Mouse (Mus musculus): ENCODE measurements at regions not wholly inside any gene's neighbourhood (a gene's known extent, or its start where the extent isn't known, plus 50 kb on each side); places are given as distances from the start of the nearest gene placed in this dataset.

DNA sequence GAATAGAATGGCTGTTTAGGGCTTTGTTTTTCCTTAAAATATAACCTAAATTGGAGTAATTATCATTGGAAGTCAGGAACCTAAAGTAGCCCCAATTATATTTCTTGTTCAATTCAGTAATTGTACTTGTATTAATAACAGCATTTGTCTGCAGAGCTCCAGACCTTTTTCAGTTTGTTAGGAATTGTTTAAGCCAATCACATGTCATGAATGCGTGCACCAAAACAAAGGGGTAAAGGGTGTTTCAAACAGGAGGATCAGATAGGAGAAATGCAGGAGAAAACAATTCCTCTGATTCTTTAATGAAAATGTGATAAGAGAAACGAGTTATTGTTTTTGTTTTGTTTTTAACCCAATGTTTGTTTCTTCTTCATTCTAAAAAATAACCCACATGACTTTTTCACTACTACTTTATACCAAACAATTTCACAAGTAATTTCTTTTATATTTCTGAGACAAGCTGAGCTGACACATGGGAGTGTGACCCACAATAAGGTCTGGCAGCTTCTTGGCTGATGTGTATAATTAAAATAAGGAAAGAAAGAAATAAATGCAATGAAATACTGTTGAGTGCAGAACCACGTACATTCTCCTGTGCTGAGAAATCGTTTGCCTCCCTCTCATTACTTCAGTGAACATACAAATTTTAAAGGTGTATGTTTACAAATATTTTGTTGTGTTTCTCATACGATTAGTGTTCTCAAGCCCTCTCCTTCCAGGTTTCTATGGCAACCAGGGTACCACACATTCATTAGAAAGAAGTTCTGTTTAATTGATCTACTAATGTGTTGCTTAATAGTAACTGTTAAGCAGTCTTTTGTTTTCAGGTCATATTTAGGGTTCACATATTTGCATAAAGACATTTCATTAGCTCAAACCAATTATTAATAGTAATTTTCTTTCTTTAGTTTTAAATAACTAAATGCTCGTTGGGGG, 397.7 kb downstream of the Isl1 start:
- no peak overlapping the region for H3K9ac ChIP-seq
- WGBS: 20% methylated on average over 6 of the region's 6 CpGs
- peaks cover 8% of the 10 kb centered on the region for H3K4me1 ChIP-seq
- no peaks in the 10 kb centered on the region for H3K9me3 ChIP-seq
- H3K36me3 ChIP-seq (replicated peaks): no peaks in the 10 kb centered on the region
- no peaks in the 10 kb centered on the region for H3K27me3 ChIP-seq
- H3K4me3 ChIP-seq (replicated peaks): no peak overlapping the region
- H3K4me2 ChIP-seq: no peak overlapping the region
- peak; percentile 69 for ATAC-seq (ENCODE audit: low FRiP score)
- no peak overlapping the region for H3K27ac ChIP-seq

DNA sequence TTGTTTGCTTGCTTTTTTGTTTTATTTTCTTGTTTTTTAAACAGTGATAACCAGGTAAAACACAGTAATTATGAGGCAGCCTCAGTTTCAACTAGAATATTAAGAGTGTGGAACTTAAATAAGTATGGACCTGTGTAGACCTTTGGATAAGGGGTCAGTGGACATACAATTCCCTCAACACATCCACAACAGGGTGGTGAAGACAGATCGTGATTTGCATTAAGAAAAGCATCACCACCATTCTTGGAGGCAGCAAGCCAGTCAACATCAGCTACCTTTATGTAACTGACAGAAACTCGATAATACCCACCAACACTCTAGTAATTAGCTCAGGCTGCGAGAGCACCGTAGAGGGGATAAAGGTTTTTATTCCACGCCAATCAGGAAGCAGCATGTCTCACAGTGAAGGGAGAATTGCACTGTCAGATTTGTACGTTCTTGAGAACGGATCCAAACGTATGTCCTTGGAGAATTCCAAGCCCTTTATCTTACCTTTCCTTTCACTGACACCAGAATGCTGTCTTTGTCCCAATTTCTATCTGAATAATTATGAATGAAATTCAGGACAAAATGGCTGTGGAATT, 398.5 kb downstream of the Isl1 start:
- H3K9ac ChIP-seq: no peak overlapping the region
- peaks cover 8% of the 10 kb centered on the region for H3K4me1 ChIP-seq
- H3K9me3 ChIP-seq: no peaks in the 10 kb centered on the region
- no peak overlapping the region for H3K27ac ChIP-seq
- H3K4me3 ChIP-seq (replicated peaks): no peak overlapping the region
- peak; percentile 83 for ATAC-seq (ENCODE audit: low FRiP score)
- H3K36me3 ChIP-seq (replicated peaks): no peaks in the 10 kb centered on the region
- no peaks in the 10 kb centered on the region for H3K27me3 ChIP-seq
- 8% methylated on average over 8 of the region's 8 CpGs for WGBS
- no peak overlapping the region for H3K4me2 ChIP-seq

DNA sequence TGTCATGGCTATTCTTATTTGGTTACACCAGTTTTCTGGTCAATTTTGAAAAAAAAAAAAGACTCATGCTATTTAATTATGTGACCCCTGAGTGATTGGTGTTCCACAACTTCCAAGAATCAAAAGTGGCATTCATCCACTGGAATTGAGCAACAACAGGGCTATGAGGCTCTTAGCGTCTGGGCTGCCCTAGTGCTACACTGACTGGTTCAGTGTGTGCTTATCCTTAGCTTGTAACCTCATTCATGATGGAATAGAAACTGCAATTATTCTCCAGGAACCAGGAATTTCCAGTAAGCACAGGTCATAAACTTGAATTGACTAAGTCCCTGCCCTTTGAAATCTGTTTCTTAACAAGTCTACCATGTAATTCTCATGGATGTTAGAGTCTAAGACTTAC, 428.9 kb downstream of the Isl1 start:
- 83% methylated on average over 1 of the region's 1 CpGs for WGBS
- no peak overlapping the region for H3K27ac ChIP-seq

DNA sequence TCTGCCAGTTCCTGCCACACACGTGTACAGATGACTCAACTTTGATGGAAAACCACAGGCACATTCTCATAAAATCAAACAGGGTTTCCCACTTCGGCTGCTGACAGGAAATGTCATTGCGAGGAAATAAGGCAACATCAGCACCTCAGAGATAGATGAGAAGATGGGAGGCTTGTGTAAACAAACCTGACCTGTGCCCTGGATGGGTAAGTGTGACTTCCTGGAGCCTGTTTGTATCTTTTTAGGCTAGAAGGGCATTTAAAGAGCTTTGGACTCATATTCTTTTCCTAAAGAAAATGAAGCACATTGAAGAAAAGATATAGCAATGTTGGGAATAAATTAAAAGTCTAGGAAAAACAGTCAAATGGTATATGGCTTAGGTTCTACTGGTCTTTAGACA, 449.0 kb downstream of the Isl1 start:
- Histone ChIP-seq H3K9ac (no peak overlapping the region), H3K27me3 (no peaks in the 10 kb centered on the region), H3K4me3 (replicated peaks) (no peak overlapping the region), H3K4me1 (no peaks in the 10 kb centered on the region), H3K36me3 (replicated peaks) (no peaks in the 10 kb centered on the region), H3K9me3 (no peaks in the 10 kb centered on the region), H3K4me2 (no peak overlapping the region), H3K27ac (no peak overlapping the region)
- 73% methylated on average over 3 of the region's 3 CpGs for WGBS
- no peak for ATAC-seq (ENCODE audit: low FRiP score)

More for the DNA sequence above, 428.9 kb downstream of the Isl1 start:
- no peak overlapping the region for H3K4me2 ChIP-seq
- ATAC-seq (ENCODE audit: low FRiP score): no peak
- H3K36me3 ChIP-seq (replicated peaks): no peaks in the 10 kb centered on the region
- no peak overlapping the region for H3K9ac ChIP-seq
- no peaks in the 10 kb centered on the region for H3K9me3 ChIP-seq
- no peaks in the 10 kb centered on the region for H3K27me3 ChIP-seq
- H3K4me1 ChIP-seq: no peaks in the 10 kb centered on the region
- no peak overlapping the region for H3K4me3 ChIP-seq (replicated peaks)

DNA sequence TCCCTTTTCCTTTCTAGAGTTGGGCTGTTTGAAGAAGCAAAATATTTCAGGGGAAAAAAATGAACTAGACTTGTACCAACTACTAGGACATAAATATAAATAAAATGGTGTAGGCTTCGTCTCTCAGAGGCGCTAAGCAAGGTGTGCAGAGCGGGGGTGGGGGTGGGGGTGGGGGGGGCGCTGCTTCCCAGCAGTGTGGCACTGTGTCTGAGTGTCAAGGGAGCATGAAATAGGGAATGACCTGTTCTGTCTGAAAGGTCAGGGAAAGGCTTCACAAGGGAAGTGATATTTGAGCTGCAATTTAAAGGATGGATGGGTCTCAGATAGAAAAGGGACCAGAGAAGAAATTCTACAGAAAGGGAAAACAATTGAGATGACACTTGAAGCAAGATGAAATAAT, 452.9 kb downstream of the Isl1 start:
- no peaks in the 10 kb centered on the region for H3K9me3 ChIP-seq
- no peak overlapping the region for H3K27ac ChIP-seq
- no peaks in the 10 kb centered on the region for H3K36me3 ChIP-seq (replicated peaks)
- no peak overlapping the region for H3K4me2 ChIP-seq
- no peak overlapping the region for H3K9ac ChIP-seq
- no peak for ATAC-seq (ENCODE audit: low FRiP score)
- no peak overlapping the region for H3K4me3 ChIP-seq (replicated peaks)
- no peaks in the 10 kb centered on the region for H3K4me1 ChIP-seq
- WGBS: 94% methylated on average over 4 of the region's 4 CpGs
- no peaks in the 10 kb centered on the region for H3K27me3 ChIP-seq

DNA sequence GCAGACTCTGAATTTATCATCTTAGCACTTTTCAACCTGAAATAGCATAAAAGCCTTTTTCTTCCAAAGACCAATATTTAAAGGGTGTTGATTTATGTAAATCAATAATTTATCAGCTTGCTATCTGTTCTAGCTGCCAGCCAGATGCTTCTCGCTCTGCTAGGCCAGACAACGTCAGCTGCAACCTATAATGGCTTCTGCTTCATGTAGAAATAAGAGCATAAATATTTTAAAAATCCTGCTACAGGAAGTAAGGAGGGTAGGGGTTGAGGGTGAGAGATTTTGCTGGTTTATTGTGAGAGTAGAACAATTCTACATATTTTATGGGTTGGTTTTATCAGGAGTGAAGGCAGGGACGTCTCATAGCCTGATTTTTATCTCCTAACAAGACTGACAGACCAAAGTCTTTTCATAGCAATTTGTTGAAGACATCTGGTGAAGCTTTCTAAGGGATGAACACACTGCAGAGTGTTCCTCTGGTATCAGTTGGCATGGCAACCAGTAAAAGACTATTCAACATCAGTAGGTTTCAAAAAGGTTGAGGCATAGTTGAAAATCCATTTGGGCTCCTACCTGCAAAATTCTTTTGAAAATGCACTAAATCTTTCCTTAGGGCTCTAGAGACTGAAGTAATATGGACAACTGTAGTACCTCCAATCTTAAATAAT, 456.7 kb downstream of the Isl1 start:
- H3K9ac ChIP-seq: no peak overlapping the region
- H3K27ac ChIP-seq: no peak overlapping the region
- no peak for ATAC-seq (ENCODE audit: low FRiP score)
- no peaks in the 10 kb centered on the region for H3K27me3 ChIP-seq
- WGBS: 76% methylated on average over 3 of the region's 3 CpGs
- no peaks in the 10 kb centered on the region for H3K9me3 ChIP-seq
- no peak overlapping the region for H3K4me2 ChIP-seq
- no peaks in the 10 kb centered on the region for H3K4me1 ChIP-seq
- H3K36me3 ChIP-seq (replicated peaks): no peaks in the 10 kb centered on the region
- no peak overlapping the region for H3K4me3 ChIP-seq (replicated peaks)

DNA sequence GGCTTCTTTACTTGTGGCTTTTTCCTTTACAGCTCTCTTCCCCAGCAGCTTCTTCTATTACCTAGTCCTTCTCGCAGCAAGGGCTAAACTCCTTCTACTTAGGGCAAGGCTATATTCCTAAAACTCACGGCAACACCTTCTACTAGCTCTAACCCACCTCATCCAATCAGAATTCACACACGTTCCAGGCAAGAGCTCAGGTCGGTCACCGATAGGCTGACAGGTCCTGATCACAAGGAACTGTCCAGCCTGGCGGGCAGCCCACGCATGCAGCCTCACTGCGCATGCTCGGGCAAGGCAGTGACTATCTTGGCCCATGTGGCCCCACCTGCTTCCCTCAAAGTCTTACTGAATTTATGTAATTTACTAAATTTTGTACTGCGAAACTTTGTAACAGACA, 466.4 kb downstream of the Isl1 start:
- H3K4me3 ChIP-seq (replicated peaks): no peak overlapping the region
- H3K27me3 ChIP-seq: no peaks in the 10 kb centered on the region
- no peaks in the 10 kb centered on the region for H3K9me3 ChIP-seq
- no peak for ATAC-seq (ENCODE audit: low FRiP score)
- H3K36me3 ChIP-seq (replicated peaks): no peaks in the 10 kb centered on the region
- WGBS: 72% methylated on average over 10 of the region's 10 CpGs
- no peak overlapping the region for H3K4me2 ChIP-seq
- no peak overlapping the region for H3K27ac ChIP-seq
- H3K4me1 ChIP-seq: no peaks in the 10 kb centered on the region
- H3K9ac ChIP-seq: no peak overlapping the region

DNA sequence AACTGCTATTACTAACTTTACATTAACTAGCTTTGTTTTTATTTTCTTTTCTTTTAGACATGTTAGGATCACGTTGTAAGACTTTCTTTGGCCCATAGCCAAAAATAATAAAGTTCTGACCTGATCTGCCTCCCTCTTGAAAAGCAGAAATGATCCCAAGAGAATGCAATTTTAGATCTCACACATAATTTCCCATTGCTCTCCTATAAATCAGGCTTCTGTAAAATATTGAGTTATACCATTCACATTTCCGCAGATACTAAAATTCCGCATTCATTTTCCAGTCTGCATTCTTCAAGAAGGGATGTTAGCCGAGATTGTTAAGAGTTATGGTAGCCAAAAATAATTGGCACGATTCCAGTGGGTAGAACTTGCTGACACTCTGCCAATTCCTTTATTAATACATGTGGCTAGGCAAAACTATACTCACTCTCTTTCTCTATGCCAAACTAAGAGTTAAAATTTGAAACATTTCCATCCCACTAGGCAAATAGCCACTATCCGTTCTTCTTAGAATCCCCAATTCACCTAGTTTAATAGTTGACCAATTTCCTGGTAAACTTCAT, 473.2 kb downstream of the Isl1 start:
- H3K4me2 ChIP-seq: no peak overlapping the region
- no peaks in the 10 kb centered on the region for H3K36me3 ChIP-seq (replicated peaks)
- no peak overlapping the region for H3K27ac ChIP-seq
- 84% methylated on average over 6 of the region's 6 CpGs for WGBS
- no peaks in the 10 kb centered on the region for H3K4me1 ChIP-seq
- H3K27me3 ChIP-seq: no peaks in the 10 kb centered on the region
- no peak overlapping the region for H3K4me3 ChIP-seq (replicated peaks)
- no peak overlapping the region for H3K9ac ChIP-seq
- no peak for ATAC-seq (ENCODE audit: low FRiP score)
- H3K9me3 ChIP-seq: no peaks in the 10 kb centered on the region

DNA sequence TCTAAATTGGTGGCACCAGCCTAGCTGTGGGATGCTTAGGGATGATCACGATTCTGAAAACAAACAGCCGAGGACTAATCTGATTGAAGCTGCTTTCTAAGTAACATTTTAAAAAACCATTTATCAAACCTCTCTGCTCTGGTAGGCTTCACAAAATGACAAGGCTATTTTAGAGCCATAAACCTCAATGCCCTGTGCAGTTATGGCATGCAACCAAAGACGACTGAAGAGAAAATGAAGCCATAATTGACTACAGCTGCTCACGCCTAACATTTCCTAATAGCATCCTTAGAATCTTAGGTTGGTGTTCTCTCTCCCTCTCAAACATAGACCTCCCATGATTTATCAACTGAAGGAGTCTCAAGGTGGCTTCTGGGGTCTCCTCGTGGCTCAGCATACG, 484.3 kb downstream of the Isl1 start:
- Histone ChIP-seq H3K9ac (no peak overlapping the region), H3K27ac (no peak overlapping the region), H3K4me2 (no peak overlapping the region), H3K36me3 (replicated peaks) (no peaks in the 10 kb centered on the region), H3K9me3 (no peaks in the 10 kb centered on the region), H3K4me1 (no peaks in the 10 kb centered on the region), H3K4me3 (replicated peaks) (no peak overlapping the region), H3K27me3 (no peaks in the 10 kb centered on the region)
- 82% methylated on average over 6 of the region's 6 CpGs for WGBS
- no peak for ATAC-seq (ENCODE audit: low FRiP score)

DNA sequence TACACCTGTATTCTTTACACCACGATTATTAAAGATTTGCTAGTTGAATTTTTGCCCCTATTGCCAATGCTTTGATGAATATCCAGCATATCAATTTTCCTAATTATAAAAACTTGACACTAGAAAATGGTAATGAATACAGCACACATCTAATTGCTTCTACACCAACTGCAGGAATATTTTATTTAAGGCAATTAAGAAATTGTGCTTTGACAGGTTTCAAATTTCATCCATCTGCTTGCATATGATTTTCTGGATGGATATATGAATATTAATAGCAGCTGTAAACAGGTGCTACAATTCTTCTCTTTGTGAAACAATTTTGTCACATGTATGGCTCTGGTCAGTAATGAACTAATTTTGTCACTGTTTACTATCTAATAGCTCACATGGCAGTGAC, 487.0 kb downstream of the Isl1 start:
- no peak for ATAC-seq (ENCODE audit: low FRiP score)
- H3K27ac ChIP-seq: no peak overlapping the region
- H3K36me3 ChIP-seq (replicated peaks): no peaks in the 10 kb centered on the region
- H3K4me2 ChIP-seq: no peak overlapping the region
- no peaks in the 10 kb centered on the region for H3K9me3 ChIP-seq
- no peaks in the 10 kb centered on the region for H3K27me3 ChIP-seq
- 72% methylated on average over 1 of the region's 1 CpGs for WGBS
- no peak overlapping the region for H3K4me3 ChIP-seq (replicated peaks)
- no peaks in the 10 kb centered on the region for H3K4me1 ChIP-seq
- no peak overlapping the region for H3K9ac ChIP-seq

DNA sequence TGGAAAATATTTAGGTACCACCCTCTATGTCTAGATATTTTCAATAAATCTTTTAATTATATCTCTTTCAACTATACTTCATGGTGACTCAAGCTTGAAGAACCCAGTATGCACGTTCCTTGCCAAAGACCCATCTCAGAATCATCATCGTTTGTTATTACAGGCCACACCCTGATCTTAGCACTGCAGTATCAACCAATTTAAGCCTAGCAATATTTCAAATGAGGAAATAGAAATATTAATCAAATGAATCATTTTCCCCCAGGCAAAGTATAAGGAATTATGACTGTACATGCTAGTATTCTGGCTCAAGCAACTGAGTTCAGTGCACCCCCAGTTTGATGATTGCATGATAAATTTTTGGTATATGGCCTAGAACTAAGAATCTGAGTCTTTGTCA, 495.3 kb downstream of the Isl1 start:
- WGBS: 86% methylated on average over 2 of the region's 2 CpGs
- Histone ChIP-seq H3K9ac (no peak overlapping the region), H3K36me3 (replicated peaks) (no peaks in the 10 kb centered on the region), H3K9me3 (no peaks in the 10 kb centered on the region), H3K27ac (no peak overlapping the region), H3K4me1 (no peaks in the 10 kb centered on the region), H3K27me3 (no peaks in the 10 kb centered on the region), H3K4me3 (replicated peaks) (no peak overlapping the region), H3K4me2 (no peak overlapping the region)
- no peak for ATAC-seq (ENCODE audit: low FRiP score)

DNA sequence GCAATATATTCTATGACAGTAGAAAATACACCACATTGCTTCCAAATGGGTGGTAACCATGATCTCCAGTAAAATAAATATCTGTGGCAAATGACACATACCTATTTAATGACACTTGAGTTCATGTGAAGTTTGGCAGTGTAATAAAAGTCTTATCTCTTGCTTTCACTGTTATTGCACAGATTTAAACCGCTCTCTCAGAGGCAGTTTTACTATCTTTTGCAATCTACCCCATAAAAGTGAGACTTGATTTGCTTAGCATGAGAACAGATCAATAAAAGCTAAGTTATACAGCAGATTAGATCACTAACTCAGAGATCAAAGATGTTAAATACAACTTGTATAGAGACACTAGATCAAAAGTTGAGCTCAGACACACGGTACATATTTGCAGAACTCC, 510.2 kb downstream of the Isl1 start:
- H3K9ac ChIP-seq: no peak overlapping the region
- H3K27me3 ChIP-seq: no peaks in the 10 kb centered on the region
- no peak for ATAC-seq (ENCODE audit: low FRiP score)
- 80% methylated on average over 2 of the region's 2 CpGs for WGBS
- no peaks in the 10 kb centered on the region for H3K9me3 ChIP-seq
- no peaks in the 10 kb centered on the region for H3K4me1 ChIP-seq
- no peak overlapping the region for H3K27ac ChIP-seq
- H3K36me3 ChIP-seq (replicated peaks): no peaks in the 10 kb centered on the region
- H3K4me3 ChIP-seq (replicated peaks): no peak overlapping the region
- H3K4me2 ChIP-seq: no peak overlapping the region

Measured in forebrain, embryonic 12.5 days (tissue).